Mouse (Mus musculus) heart, adult 2 months (tissue): ENCODE measurements around the gene Adipor1. TPM values are rescaled to one million over a fixed set of nuclear protein-coding genes. Genes with fewer than 3 reads are reported as not detected.
"Not testable (repeated sequence)": the region's sequence is repeated elsewhere in the genome, so short reads cannot be mapped to it uniquely, and the experiment has no call there.

Experiments
- DNase-seq, 2 experiments: peaks; one replicate each; pipeline ENCODE4 v3.0.0; 2021
- H3K27ac ChIP-seq: fragments of 200-600 bp; 2 replicates; pipeline ENCODE4 v1.8.1; 2022
- H3K27me3 ChIP-seq: fragments of 200-500 bp; 2 replicates; pipeline ENCODE4 v1.6.1; 2012; ENCODE audit warnings: mild to moderate bottlenecking, low read length, inconsistent platforms, mixed read lengths; ENCODE audit not compliant: control insufficient read depth, insufficient read depth
- H3K36me3 ChIP-seq: fragments of 200-500 bp; 2 replicates; pipeline ENCODE4 v1.6.1; 2012; ENCODE audit warnings: low read length, inconsistent platforms; ENCODE audit not compliant: control insufficient read depth, insufficient read depth
- H3K4me1 ChIP-seq: fragments of 200-500 bp; 2 replicates; pipeline ENCODE4 v1.6.1; 2011; ENCODE audit warnings: low read length; ENCODE audit not compliant: control insufficient read depth, insufficient read depth
- H3K4me3 ChIP-seq: fragments of 200-600 bp; 2 replicates; pipeline ENCODE4 v1.8.1; 2022
- H3K79me2 ChIP-seq: fragments of 200-500 bp; replicated peaks from 2 replicates; pipeline ENCODE4 v1.6.1; 2012; ENCODE audit warnings: mild to moderate bottlenecking, inconsistent platforms, low read length, moderate library complexity, mixed read lengths; ENCODE audit not compliant: control insufficient read depth, insufficient read depth
- H3K9ac ChIP-seq: fragments of 200-500 bp; 2 replicates; pipeline ENCODE4 v1.6.1; 2012; ENCODE audit warnings: low read depth, mild to moderate bottlenecking, control low read depth, inconsistent platforms, low read length, mixed read lengths
- CTCF ChIP-seq: fragments of 200-600 bp; IDR thresholded peaks from 2 replicates; pipeline ENCODE4 v1.8.1; 2022; ENCODE audit warnings: antibody characterized with exemption, mild to moderate bottlenecking, moderate library complexity
- EP300 ChIP-seq: fragments of 200-500 bp; IDR thresholded peaks from 2 replicates; pipeline ENCODE4 v1.6.1; 2011; ENCODE audit warnings: low read depth, low read length, control low read depth; ENCODE audit not compliant: insufficient read depth
- POLR2A ChIP-seq: fragments of 200-500 bp; IDR thresholded peaks from 2 replicates; pipeline ENCODE4 v1.6.1; 2011; ENCODE audit warnings: mild to moderate bottlenecking, low read depth, low read length, control low read depth; ENCODE audit not compliant: insufficient read depth
- WGBS: fragments of 180-500 bp; shearing (Covaris S2); methylation state at CpG from one replicate; pipeline ENCODE4 v1.1.7; 2018; 5-methylcytosine and 5-hydroxymethylcytosine counted together
- intact Hi-C: fragments of 180-260 bp; cut with DNase I; formaldehyde crosslinking; loops from one replicate; pipeline ENCODE4 v1.15.1; 2025
- polyA plus RNA-seq: library from polyadenylated mRNA; depleted of rRNA; stranded (reverse); fragments of >200 nt; gene quantifications from 2 replicates; pipeline ENCODE4 v1.2.3, GENCODE M21; 2012
- total RNA-seq, 2 experiments: library from RNA; stranded (reverse); gene quantifications; 2 replicates each; pipeline ENCODE4 v1.2.3; 2021

Adipor1 gene
- total and polyA plus RNA-seq, 3 experiments: 140 to 148 (median 140) TPM

DNA sequence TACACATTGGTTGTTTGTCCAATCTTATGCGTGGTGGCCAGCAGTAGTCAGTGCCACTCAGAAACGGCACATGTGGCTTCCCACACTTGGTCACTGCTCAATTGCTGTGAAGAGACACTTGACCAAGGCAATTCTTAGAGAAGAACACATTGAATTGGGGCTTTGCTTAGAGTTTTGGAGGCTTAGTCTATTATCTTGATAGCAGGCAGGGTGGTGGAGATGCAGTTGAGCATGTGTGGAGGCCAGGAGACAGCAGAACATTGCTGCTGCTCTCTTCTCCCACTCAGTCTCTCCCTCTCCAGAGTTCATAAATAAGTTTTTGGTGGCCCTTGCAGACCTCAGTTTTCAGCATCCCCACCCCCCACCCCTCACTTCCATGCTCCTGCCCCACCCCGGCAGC, 27.2 kb downstream of the Adipor1 start:
- no peaks in the 10 kb centered on the region for H3K79me2 ChIP-seq
- H3K36me3 ChIP-seq: no peaks in the 10 kb centered on the region
- no peak overlapping the region for H3K27ac ChIP-seq
- H3K4me1 ChIP-seq: no peaks in the 10 kb centered on the region
- intact Hi-C loops: no loop called here
- no peak for DNase-seq
- WGBS: 94% methylated on average over 3 of the region's 3 CpGs
- H3K9ac ChIP-seq: no peak overlapping the region
- no peak overlapping the region for H3K4me3 ChIP-seq
- TF ChIP-seq CTCF: no peak
- no peak for TF ChIP-seq EP300
- TF ChIP-seq POLR2A: no peak
- H3K27me3 ChIP-seq: no peaks in the 10 kb centered on the region

DNA sequence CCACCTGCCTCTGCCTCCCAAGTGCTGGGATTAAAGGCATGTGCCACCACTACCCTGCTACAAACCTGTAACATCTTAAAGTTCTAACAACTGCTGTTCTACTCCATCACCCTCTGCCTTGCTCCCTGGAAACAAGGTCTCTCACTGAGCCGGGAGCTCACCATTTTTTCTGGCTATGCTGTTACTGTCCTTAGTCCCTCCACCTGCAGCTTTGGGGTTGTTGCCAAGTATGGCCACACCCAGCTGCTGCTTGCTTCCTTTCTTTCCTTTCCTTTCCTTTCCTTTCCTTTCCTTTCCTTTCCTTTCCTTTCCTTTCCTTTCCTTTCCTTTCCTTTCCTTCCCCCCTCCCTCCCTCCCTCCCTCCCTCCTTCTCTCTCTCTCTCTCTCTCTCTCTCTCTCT, 28.1 kb downstream of the Adipor1 start:
- H3K36me3 ChIP-seq, H3K9ac ChIP-seq, H3K27me3 ChIP-seq, H3K27ac ChIP-seq, H3K4me3 ChIP-seq, H3K79me2 ChIP-seq, H3K4me1 ChIP-seq, DNase-seq, intact Hi-C loops: not testable (repeated sequence)
- 46% methylated on average over 1 of the region's 1 CpGs for WGBS

DNA sequence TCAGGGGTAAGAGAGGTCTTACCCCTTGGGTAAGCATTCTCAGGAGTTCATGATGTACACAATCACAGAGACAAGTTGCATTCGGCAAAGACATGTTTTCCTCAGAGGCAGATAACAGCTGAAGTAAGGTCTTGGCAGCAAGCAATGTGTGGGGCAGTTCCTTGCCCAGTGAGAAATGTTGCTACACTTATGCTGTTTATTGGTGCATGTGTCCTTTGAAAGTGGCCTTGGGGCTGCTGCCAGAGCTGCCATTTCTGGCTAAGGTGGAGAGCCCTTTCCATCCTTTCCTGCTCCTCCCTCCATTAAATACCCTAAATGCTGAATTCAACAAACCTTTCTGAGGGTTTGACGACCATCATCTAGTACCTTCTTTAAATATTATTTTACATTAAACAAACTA, 30.2 kb downstream of the Adipor1 start:
- Histone ChIP-seq H3K4me1 (no peaks in the 10 kb centered on the region), H3K79me2 (no peaks in the 10 kb centered on the region), H3K27ac (no peak overlapping the region), H3K27me3 (no peaks in the 10 kb centered on the region), H3K36me3 (no peaks in the 10 kb centered on the region), H3K4me3 (no peak overlapping the region), H3K9ac (no peak overlapping the region)
- DNase-seq: no peak
- intact Hi-C loops: no loop called here
- WGBS: 75% methylated on average over 2 of the region's 2 CpGs
- no peak for TF ChIP-seq CTCF
- no peak for TF ChIP-seq EP300
- TF ChIP-seq POLR2A: no peak

DNA sequence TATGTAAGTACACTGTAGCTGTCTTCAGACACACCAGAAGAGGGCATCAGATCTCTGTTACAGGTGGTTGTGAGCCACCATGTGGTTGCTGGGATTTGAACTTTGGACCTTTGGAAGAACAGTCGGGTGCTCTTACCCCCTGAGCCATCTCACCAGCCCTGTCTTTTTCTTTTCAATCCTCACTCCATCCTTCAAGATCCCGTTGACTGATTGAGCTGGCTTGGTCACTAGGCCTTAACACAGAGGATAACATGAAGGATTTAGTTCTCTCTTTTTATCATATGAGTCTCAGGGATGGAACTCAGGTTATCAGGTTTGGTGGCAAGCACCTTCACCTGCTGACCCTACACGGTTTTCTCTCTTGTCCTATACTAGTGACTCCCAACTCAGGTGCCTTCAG, 33.4 kb downstream of the Adipor1 start:
- 62% methylated on average over 3 of the region's 3 CpGs for WGBS
- H3K27ac ChIP-seq, H3K4me1 ChIP-seq, DNase-seq, H3K9ac ChIP-seq, H3K36me3 ChIP-seq, intact Hi-C loops, H3K27me3 ChIP-seq, H3K4me3 ChIP-seq, H3K79me2 ChIP-seq: not testable (repeated sequence)

DNA sequence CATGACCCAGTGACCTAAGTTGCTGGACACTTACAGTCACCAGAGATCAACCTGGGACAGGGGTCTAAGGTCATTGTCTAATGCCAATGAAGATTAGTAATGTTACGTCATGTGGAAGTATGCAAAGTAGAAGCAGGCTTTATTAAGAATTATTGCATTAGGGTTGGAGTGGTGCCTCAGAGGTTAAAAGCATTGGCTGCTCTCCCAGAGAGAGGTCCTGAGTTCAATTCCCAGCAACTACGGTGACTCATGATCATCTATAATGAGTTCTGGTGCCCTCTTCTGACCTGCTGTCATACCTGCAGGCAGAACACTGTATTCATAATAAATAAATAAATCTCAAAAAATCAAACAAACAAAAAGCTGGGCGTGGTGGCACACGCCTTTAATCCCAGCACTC, 35.0 kb downstream of the Adipor1 start:
- TF ChIP-seq POLR2A (no peak), CTCF (peak; percentile 30)
- WGBS: 74% methylated on average over 4 of the region's 4 CpGs
- H3K27ac ChIP-seq: no peak overlapping the region
- H3K36me3 ChIP-seq: no peaks in the 10 kb centered on the region; the same call in 1 of the 2 replicates
- DNase-seq: no peak
- no peaks in the 10 kb centered on the region for H3K27me3 ChIP-seq
- no peak overlapping the region for H3K4me3 ChIP-seq
- intact Hi-C loops: no loop called here
- no peaks in the 10 kb centered on the region for H3K79me2 ChIP-seq
- H3K4me1 ChIP-seq: no peaks in the 10 kb centered on the region; the same call in 1 of the 2 replicates
- H3K9ac ChIP-seq: no peak overlapping the region

DNA sequence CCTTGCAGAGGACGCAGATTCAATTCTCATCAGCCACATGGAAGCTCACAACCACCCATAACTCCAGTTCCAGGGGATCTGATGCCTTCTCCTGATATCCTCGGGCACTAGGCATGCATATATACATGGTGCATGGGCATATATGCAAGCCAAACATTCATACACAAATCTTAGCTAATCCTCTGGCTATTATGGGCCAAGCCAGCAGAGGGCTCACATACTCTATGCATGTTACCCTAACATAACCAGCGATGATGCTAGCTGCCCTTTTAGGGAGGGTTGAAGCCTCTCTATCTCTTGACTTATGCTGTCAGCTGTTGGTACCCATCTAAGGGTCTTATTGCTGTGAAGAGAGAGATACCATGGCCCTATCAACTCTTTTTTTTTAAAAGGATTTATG, 35.8 kb downstream of the Adipor1 start:
- H3K27me3 ChIP-seq: no peaks in the 10 kb centered on the region
- no peaks in the 10 kb centered on the region; the same call in 1 of the 2 replicates for H3K36me3 ChIP-seq
- no peak overlapping the region for H3K27ac ChIP-seq
- H3K79me2 ChIP-seq: peaks cover 1% of the 10 kb centered on the region
- H3K4me1 ChIP-seq: peaks cover under 1% of the 10 kb centered on the region; the same call in 1 of the 2 replicates
- no peak overlapping the region for H3K4me3 ChIP-seq
- no peak for TF ChIP-seq EP300
- peak; percentile 73 for TF ChIP-seq CTCF
- H3K9ac ChIP-seq: no peak overlapping the region
- DNase-seq: peak; percentile 23 to 52
- 30% methylated on average over 3 of the region's 3 CpGs for WGBS
- intact Hi-C loops: no loop called here
